Mouse (Mus musculus): ENCODE data around the gene Wsb2.

DNA sequence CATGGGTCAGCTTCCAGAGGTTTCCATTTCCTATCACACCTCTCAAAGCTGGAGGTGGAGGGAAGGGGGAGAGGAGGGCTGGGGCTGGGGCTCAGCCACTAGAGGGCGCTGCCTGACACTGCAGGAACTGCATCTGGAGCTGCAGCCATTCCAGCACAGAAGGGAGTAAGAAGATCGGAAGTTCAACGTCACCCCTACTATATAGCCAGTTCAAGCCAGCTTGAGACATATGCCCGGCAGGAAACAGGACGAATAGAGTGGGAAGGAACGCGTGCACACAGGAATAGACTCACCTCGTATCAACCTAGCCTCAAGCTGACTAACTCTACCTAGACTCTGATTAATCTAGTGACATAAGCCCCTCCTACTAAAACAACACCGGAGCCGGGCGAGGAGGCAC, 49.4 kb upstream of the Wsb2 start:
- peak; percentile 81 for TF ChIP-seq CTCF (IDR thresholded peaks at IDR 0.05; ENCODE audit: low read depth)
- TF ChIP-seq EP300 (IDR thresholded peaks at IDR 0.05; ENCODE audit: low read depth) = no peak
